Mouse (Mus musculus): ENCODE measurements around the gene Raet1e.
A peak's percentile ranks its signal among the peaks of the same experiment; 100 is the strongest.
"Not testable (repeated sequence)": the region's sequence is repeated elsewhere in the genome, so short reads cannot be mapped to it uniquely, and the experiment has no call there.

The Raet1e gene

GRCm38 (mm10) chr10:22158310-22158999 lies at the start of gene Raet1e, which contains the start of gene H60b:
Gene Raet1e (plus strand): TSS chr10:22158569.
Gene H60b (plus strand): TSS chr10:22158586.
- DNase-seq (ENCODE audit: extremely low read depth, insufficient read length, low spot score) = peak; percentile 81

GRCm38 (mm10) chr10:22140665-22141280 lies 17.6 kb upstream of the Raet1e start:
- DNase-seq (ENCODE audit: extremely low read depth, insufficient read length, low spot score) = peak; percentile 59

GRCm38 (mm10) chr10:22142194-22142593 lies 16.2 kb upstream of the Raet1e start:
- not testable (repeated sequence) for DNase-seq (ENCODE audit: extremely low read depth, insufficient read length, low spot score)

GRCm38 (mm10) chr10:22142926-22143325 lies 15.4 kb upstream of the Raet1e start:
- DNase-seq (ENCODE audit: extremely low read depth, insufficient read length, low spot score) = no peak

- peak; percentile 89 for DNase-seq (ENCODE audit: extremely low read depth, insufficient read length, low spot score)
These were observed 9.8 kb upstream of the Raet1e start for GRCm38 (mm10) chr10:22148441-22149072.

- no peak for DNase-seq (ENCODE audit: extremely low read depth, insufficient read length, low spot score)
These were observed 9.2 kb upstream of the Raet1e start, which contains the start of gene E030030I06Rik for GRCm38 (mm10) chr10:22149073-22149690. Gene E030030I06Rik (minus strand): TSS chr10:22149270.

- no peak for DNase-seq (ENCODE audit: extremely low read depth, insufficient read length, low spot score)
These were observed 8.5 kb upstream of the Raet1e start for GRCm38 (mm10) chr10:22149691-22150465.

GRCm38 (mm10) chr10:22150593-22150992 lies 7.8 kb upstream of the Raet1e start:
- no peak for DNase-seq (ENCODE audit: extremely low read depth, insufficient read length, low spot score)

GRCm38 (mm10) chr10:22151056-22151862 lies 7.1 kb upstream of the Raet1e start:
- not testable (repeated sequence) for DNase-seq (ENCODE audit: extremely low read depth, insufficient read length, low spot score)

- DNase-seq (ENCODE audit: extremely low read depth, insufficient read length, low spot score) = not testable (repeated sequence)
These were observed 6.3 kb upstream of the Raet1e start for GRCm38 (mm10) chr10:22151863-22152640.

GRCm38 (mm10) chr10:22153147-22153690 lies 5.2 kb upstream of the Raet1e start:
- not testable (repeated sequence) for DNase-seq (ENCODE audit: extremely low read depth, insufficient read length, low spot score)

GRCm38 (mm10) chr10:22154127-22154526 lies 4.2 kb upstream of the Raet1e start:
- not testable (repeated sequence) for DNase-seq (ENCODE audit: extremely low read depth, insufficient read length, low spot score)

- DNase-seq (ENCODE audit: extremely low read depth, insufficient read length, low spot score) = no peak
These were observed 3.2 kb upstream of the Raet1e start for GRCm38 (mm10) chr10:22154871-22155799.

GRCm38 (mm10) chr10:22159131-22159561 lies 777 bp downstream of the Raet1e start:
- no peak for DNase-seq (ENCODE audit: extremely low read depth, insufficient read length, low spot score)

GRCm38 (mm10) chr10:22159581-22160140 lies 1.3 kb downstream of the Raet1e start:
- DNase-seq (ENCODE audit: extremely low read depth, insufficient read length, low spot score) = no peak

GRCm38 (mm10) chr10:22163279-22163678 lies 4.9 kb downstream of the Raet1e start:
- not testable (repeated sequence) for DNase-seq (ENCODE audit: extremely low read depth, insufficient read length, low spot score)
